Mouse (Mus musculus): ENCODE data around the gene Wt1.

Wt1 gene

GRCm38 (mm10) chr2:105126691-105127530, 582 bp downstream of the Wt1 start:
- DNase-seq: peak in 1 of 2 experiments; percentile 14

- peak in 1 of 2 experiments; percentile 21 for DNase-seq
These were observed 1.5 kb downstream of the Wt1 start for GRCm38 (mm10) chr2:105127531-105128480.

DNA sequence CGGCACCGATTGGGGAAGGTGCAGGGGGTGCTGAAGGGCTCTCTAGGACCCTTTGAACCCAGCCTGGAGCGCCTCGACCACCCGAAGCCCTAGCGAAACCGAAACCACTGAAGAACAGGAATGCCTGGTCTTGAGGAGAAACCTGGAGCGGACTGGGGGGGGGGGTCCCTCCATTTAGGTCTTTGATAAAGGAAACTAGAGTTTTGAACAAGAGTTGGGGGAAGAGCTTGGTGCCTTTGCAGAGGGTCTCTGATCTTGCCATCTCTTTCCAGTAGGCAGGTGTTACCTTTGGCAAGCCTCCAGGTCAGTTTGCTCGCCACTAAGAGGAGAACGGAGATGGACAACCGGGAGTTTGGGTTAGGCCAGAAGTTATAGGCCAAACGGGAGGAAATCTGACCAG, 2.2 kb downstream of the Wt1 start:
- DNase-seq: no peak

GRCm38 (mm10) chr2:105130351-105131060, 4.2 kb downstream of the Wt1 start:
- peak in 1 of 2 experiments; percentile 24 for DNase-seq

- no peak for DNase-seq
These were observed 4.9 kb downstream of the Wt1 start for GRCm38 (mm10) chr2:105131061-105131810.

DNA sequence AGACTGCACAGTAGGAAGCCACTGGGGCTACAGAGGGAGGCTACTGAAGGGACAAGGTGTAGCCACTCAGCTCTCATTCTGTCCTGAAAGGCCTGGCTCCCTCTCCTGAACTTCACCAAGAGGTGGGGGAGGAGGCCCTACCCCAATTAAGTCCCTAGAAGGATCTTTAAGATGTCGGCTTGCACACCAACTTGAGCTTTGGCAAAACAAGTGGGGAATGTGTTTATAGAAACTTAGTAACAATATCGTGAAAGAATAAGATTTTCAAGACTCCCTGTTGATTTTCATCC, 5.4 kb downstream of the Wt1 start:
- no peak for DNase-seq

DNA sequence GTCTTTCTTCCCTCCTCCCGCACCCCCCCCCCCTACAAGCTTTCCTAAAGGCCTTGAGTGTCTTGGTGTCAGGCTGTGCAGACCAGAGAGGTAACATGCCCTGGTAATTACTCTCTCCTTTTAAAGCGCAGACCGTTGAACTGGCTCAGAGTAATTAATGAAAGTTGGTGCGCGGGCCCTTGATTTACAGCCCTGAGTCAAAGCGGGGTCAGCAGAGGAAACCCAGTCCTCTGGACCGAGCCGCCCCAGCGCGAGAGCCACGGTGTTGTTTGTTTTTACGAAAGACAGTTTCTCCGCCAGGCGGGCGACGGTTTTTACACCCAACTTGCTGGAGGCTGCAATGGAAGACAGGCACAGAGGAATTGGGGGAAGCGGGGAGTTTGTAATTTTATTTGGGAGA, 6.0 kb downstream of the Wt1 start:
- no peak for DNase-seq

- no peak for DNase-seq
These were observed 6.8 kb downstream of the Wt1 start for GRCm38 (mm10) chr2:105132933-105133795.

GRCm38 (mm10) chr2:105134296-105134695, 8.0 kb downstream of the Wt1 start:
- DNase-seq: no peak

- DNase-seq: no peak
These were observed 13.1 kb downstream of the Wt1 start for GRCm38 (mm10) chr2:105139471-105139870.

DNA sequence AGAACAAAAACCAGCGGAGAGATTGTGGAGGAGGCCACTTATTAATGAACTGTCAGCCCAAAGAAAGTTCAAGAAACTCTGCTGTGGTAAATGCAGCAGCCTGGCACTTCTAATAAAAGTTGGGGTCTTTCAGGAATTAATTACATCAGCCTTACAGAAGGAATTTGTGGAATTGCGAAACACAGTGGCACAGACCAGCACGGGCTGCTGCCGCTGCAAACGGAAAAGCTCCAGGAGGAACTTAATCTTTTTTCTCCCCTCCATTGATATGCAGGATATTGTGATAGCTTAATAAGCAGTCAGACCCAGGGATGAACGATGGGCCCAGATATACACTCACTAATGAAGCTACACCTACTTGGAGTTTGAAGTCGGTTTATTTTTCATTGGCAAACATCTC, 15.0 kb downstream of the Wt1 start:
- no peak for DNase-seq

DNA sequence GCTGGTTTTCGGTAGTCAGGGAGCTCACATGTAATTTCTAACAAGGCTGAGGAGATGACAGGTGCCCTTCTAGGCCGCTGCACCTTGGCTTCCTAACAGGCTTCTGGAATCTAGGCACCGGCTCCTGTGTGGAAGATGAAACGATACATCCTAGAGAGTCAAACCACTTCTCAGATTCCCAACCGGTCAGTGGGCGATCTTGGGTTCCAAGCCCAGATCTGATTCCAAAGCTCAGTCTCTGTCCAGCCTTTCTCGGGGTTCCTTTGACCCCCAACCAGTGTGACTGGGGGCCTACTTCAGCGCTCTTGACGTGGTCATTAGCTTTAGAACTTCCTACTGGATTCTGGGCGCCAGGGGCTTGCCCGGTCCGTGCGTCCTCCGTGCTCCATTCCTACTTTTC, 17.4 kb downstream of the Wt1 start:
- no peak for DNase-seq

DNA sequence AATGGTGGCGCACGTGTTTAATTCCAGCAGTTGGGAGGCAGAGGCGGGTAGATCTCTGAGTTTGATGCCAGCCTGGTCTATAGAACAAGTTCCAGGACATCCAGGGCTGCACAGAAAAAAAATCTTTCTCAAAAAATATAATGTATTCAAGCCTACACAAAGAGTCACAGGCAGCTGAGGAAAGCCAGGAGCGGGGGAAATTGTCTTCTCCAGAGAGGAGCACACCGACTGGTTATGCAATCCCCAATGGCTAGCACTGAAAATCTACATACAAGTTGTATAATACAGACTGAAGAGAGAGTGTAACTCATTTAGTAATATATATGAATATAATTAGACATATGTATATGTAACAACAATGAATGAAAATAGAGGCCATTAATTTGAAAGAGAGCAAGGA, 25.2 kb downstream of the Wt1 start:
- no peak for DNase-seq

- DNase-seq: no peak
These were observed 26.7 kb downstream of the Wt1 start for GRCm38 (mm10) chr2:105153046-105153445.

DNA sequence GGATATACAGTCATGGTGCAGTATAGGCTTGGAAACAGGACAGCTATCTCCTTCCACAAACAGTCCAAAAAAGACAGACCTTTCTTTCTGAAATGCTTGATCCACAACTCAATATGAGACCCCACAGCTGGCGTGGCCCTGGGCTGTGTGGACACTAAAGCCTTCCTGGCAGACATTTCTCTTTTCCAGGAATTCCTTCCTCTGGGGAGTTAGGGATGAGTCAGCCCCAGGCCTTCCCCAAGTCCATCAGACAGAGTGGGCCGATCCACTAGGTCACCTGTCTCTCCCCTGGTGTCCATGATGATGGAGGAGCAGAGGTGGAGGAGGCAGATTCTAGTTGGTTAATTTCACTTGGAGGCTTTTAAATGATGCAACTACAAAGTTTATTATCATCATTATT, 34.6 kb downstream of the Wt1 start:
- no peak for DNase-seq

GRCm38 (mm10) chr2:105162763-105163162, 36.4 kb downstream of the Wt1 start:
- DNase-seq: no peak

GRCm38 (mm10) chr2:105168137-105168536, 41.8 kb downstream of the Wt1 start:
- DNase-seq: no peak

DNA sequence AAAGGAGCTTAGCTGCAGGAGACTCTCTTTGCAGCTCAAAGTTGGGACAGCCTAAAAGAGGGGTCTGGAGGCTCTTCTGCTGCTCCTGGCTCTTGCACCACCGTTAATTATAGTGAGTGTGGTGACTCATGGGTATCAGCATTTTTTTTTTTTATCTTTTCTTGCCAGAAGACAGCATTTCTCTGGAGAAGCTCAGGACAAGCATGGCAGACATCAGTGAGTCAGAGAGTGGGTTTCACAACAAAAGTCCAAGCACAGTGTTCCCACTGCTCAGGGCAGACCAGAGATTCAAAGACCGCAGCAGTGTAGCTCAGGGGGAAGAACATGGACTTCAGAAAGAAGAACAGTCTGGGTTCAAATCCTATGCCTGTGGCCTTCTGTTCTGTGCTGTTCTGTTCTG, 47.9 kb downstream of the Wt1 start:
- DNase-seq: no peak

- no peak for DNase-seq
These were observed 52.5 kb downstream of the Wt1 start for GRCm38 (mm10) chr2:105178871-105179270.

GRCm38 (mm10) chr2:105182501-105182900, 56.2 kb downstream of the Wt1 start:
- DNase-seq: no peak

DNA sequence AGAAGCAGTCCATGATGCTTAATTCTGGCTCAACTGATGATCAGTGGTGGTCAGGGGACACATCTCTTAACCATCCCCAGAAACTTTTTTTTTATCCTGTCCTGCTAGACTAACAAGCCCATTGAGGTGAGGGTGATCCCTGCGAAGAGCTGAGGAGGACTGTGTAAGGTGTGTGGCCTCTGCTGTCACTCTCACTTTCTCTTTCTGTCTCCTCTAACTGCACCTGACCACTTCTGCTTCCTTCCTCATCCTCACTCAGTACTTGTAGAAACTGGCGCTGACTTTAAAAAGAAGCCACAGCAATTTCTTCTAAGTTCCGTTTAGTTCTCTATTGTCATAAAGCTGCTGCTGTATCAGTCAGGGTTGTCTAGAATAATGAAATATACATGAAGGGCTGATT, 58.8 kb downstream of the Wt1 start:
- no peak for DNase-seq

All from cerebellum, postnatal 25 days (tissue).